Mouse (Mus musculus): ENCODE results near the gene Krt5. TPM values are rescaled to one million over a fixed set of nuclear protein-coding genes. Genes with fewer than 3 reads are reported as not detected.
A peak's percentile ranks its signal among the peaks of the same experiment; 100 is the strongest.
"Not testable (repeated sequence)": the region's sequence is repeated elsewhere in the genome, so short reads cannot be mapped to it uniquely, and the experiment has no call there.

The Krt5 gene
- polyA plus RNA-seq, 1 experiment from 2014 or later = not detected

DNA sequence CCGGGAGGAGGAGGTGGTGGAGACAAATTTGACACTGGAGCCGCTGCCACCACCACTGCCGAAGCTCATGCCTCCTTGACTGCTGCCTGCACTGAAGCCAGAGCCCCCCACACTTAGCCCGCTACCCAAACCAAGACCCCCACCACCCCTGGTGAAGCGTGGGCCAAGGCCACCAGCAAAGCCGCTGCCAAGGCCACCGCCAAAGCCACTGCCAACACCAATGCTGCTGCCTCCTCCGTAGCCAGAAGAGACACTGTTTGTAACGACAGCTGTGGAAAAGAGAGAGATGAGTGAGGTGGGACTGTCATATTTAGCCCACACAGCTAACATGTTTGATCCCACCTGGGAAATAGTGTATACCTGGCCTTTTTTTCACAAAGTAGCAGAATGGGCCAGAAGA, 5.2 kb downstream of the Krt5 start:
- 91% methylated on average over 9 of the region's 9 CpGs for WGBS
- ATAC-seq = no peak
- DNase-seq (ENCODE audit: low spot score) = no peak

DNA sequence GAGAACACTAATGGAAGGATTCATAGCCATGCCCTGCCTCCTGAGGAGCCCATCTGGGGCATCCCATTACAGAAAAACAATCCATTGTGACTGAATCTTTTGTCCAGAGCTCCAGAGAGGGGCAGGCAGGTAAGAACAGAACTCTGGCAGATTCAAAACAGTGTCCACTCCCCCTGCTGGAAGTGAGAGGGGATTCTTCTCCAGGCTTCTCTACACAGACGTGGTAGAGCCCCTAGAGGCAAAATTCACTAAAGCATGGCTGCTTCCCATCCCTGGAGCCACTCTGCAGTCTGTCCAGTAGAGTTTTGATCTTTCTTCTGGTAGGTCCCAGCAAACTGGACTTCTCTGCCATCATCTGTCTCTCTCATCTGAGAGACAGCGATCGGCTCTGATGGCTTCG, 8.6 kb downstream of the Krt5 start:
- no peaks in the 10 kb centered on the region for H3K36me3 ChIP-seq (ENCODE audit: control insufficient read depth, insufficient read depth, low read length)
- no peak overlapping the region for H3K9ac ChIP-seq (ENCODE audit: low read length)
- H3K9me3 ChIP-seq (replicated peaks; ENCODE audit: control insufficient read depth, low read length) = no peaks in the 10 kb centered on the region
- no peaks in the 10 kb centered on the region for H3K27me3 ChIP-seq (replicated peaks; ENCODE audit: control insufficient read depth, insufficient read depth, low read length)
- no peak overlapping the region for H3K27ac ChIP-seq (ENCODE audit: low read depth, low read length)
- ATAC-seq (no peak), DNase-seq (ENCODE audit: low spot score) (peak; percentile 35)
- H3K4me2 ChIP-seq (ENCODE audit: low read length) = no peak overlapping the region
- H3K4me3 ChIP-seq (ENCODE audit: low read depth, low read length) = no peak overlapping the region
- no peaks in the 10 kb centered on the region for H3K4me1 ChIP-seq (ENCODE audit: control insufficient read depth, insufficient read depth, low read length)
- WGBS = 71% methylated on average over 4 of the region's 4 CpGs

More for the DNA sequence above, 5.2 kb downstream of the Krt5 start:
- no peak overlapping the region for H3K4me3 ChIP-seq (ENCODE audit: low read depth, low read length)
- no peak overlapping the region for H3K4me2 ChIP-seq (ENCODE audit: low read length)
- H3K36me3 ChIP-seq (ENCODE audit: control insufficient read depth, insufficient read depth, low read length) = no peaks in the 10 kb centered on the region
- H3K27me3 ChIP-seq (replicated peaks; ENCODE audit: control insufficient read depth, insufficient read depth, low read length) = no peaks in the 10 kb centered on the region
- no peak overlapping the region for H3K27ac ChIP-seq (ENCODE audit: low read depth, low read length)
- no peak overlapping the region for H3K9ac ChIP-seq (ENCODE audit: low read length)
- H3K4me1 ChIP-seq (ENCODE audit: control insufficient read depth, insufficient read depth, low read length) = no peaks in the 10 kb centered on the region
- H3K9me3 ChIP-seq (replicated peaks; ENCODE audit: control insufficient read depth, low read length) = no peaks in the 10 kb centered on the region

DNA sequence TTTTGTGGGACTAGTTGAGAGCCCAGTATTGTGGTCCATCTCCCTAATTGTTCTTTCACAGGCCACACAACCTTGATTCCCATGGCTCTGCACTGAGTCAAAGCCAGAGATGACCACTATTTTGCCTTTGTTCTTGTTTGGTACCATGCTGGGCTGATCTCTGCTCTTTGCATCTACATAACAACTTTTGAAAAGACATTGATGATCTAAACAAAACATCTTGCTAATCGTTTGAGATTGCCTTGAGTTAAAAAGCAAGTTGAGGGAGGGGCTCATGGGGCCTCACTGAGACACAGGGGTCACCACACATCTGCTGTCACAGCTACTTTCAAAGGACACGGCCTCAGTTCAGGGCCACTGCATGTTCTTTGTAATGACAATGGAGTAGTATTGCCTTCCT, 10.3 kb downstream of the Krt5 start:
- WGBS = 12% methylated on average over 2 of the region's 2 CpGs
- H3K27me3 ChIP-seq (replicated peaks; ENCODE audit: control insufficient read depth, insufficient read depth, low read length) = no peaks in the 10 kb centered on the region
- H3K36me3 ChIP-seq (ENCODE audit: control insufficient read depth, insufficient read depth, low read length) = no peaks in the 10 kb centered on the region
- no peak for DNase-seq (ENCODE audit: low spot score)
- no peak overlapping the region for H3K27ac ChIP-seq (ENCODE audit: low read depth, low read length)
- H3K4me1 ChIP-seq (ENCODE audit: control insufficient read depth, insufficient read depth, low read length) = no peaks in the 10 kb centered on the region
- H3K4me3 ChIP-seq (ENCODE audit: low read depth, low read length) = no peak overlapping the region
- no peaks in the 10 kb centered on the region for H3K9me3 ChIP-seq (replicated peaks; ENCODE audit: control insufficient read depth, low read length)
- no peak overlapping the region for H3K4me2 ChIP-seq (ENCODE audit: low read length)
- H3K9ac ChIP-seq (ENCODE audit: low read length) = no peak overlapping the region
- no peak for ATAC-seq

DNA sequence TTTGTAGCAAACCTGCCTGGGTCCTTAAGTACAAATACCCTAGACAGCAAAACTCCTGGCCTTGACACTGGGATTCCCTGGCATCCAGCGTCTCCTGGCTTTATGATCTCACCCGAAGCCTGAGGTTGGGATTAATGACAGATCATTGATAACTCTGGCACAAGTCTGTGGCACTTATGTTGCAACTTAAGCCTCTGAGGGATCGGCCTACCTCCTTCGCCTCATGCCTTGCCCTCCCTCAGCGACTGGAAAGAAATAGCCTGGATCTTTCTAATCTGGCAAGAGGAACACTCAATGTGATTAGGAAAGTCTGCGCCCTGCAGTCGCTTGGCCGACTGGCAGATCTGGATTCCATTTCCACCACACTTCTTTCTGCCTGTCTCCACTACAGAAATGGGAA, 12.8 kb downstream of the Krt5 start:
- Histone ChIP-seq H3K27ac (ENCODE audit: low read depth, low read length) (no peak overlapping the region), H3K4me2 (ENCODE audit: low read length) (no peak overlapping the region), H3K36me3 (ENCODE audit: control insufficient read depth, insufficient read depth, low read length) (no peaks in the 10 kb centered on the region), H3K9ac (ENCODE audit: low read length) (no peak overlapping the region), H3K4me1 (ENCODE audit: control insufficient read depth, insufficient read depth, low read length) (no peaks in the 10 kb centered on the region), H3K4me3 (ENCODE audit: low read depth, low read length) (no peak overlapping the region), H3K9me3 (replicated peaks; ENCODE audit: control insufficient read depth, low read length) (no peaks in the 10 kb centered on the region), H3K27me3 (replicated peaks; ENCODE audit: control insufficient read depth, insufficient read depth, low read length) (no peaks in the 10 kb centered on the region)
- ATAC-seq (no peak), DNase-seq (ENCODE audit: low spot score) (no peak)
- WGBS = 72% methylated on average over 8 of the region's 8 CpGs

DNA sequence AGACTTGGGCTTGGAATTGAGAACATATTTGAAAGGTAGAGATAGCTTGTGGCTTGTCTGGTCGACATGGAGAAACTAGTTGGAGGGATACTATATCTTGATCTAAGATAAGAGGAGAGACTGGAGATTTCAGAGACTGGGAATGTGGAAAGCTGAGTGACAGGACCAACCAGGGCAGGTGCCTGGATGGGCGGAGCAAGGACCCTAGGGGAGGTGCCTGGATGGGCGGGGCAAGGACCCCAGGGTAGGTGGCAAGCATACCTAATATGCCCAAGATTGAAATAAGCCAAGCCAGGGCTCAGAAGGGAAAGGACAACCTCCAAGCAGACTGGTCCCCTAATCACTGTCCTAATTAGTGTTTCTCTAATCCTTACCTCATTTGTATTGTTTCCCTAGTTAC, 13.5 kb downstream of the Krt5 start:
- Histone ChIP-seq H3K9me3 (replicated peaks; ENCODE audit: control insufficient read depth, low read length) (no peaks in the 10 kb centered on the region), H3K4me1 (ENCODE audit: control insufficient read depth, insufficient read depth, low read length) (no peaks in the 10 kb centered on the region), H3K4me3 (ENCODE audit: low read depth, low read length) (no peak overlapping the region), H3K4me2 (ENCODE audit: low read length) (no peak overlapping the region), H3K9ac (ENCODE audit: low read length) (no peak overlapping the region), H3K27me3 (replicated peaks; ENCODE audit: control insufficient read depth, insufficient read depth, low read length) (no peaks in the 10 kb centered on the region), H3K27ac (ENCODE audit: low read depth, low read length) (no peak overlapping the region), H3K36me3 (ENCODE audit: control insufficient read depth, insufficient read depth, low read length) (no peaks in the 10 kb centered on the region)
- ATAC-seq = no peak
- DNase-seq (ENCODE audit: low spot score) = no peak
- whole genome bisulfite sequencing = 53% methylated on average over 3 of the region's 3 CpGs

DNA sequence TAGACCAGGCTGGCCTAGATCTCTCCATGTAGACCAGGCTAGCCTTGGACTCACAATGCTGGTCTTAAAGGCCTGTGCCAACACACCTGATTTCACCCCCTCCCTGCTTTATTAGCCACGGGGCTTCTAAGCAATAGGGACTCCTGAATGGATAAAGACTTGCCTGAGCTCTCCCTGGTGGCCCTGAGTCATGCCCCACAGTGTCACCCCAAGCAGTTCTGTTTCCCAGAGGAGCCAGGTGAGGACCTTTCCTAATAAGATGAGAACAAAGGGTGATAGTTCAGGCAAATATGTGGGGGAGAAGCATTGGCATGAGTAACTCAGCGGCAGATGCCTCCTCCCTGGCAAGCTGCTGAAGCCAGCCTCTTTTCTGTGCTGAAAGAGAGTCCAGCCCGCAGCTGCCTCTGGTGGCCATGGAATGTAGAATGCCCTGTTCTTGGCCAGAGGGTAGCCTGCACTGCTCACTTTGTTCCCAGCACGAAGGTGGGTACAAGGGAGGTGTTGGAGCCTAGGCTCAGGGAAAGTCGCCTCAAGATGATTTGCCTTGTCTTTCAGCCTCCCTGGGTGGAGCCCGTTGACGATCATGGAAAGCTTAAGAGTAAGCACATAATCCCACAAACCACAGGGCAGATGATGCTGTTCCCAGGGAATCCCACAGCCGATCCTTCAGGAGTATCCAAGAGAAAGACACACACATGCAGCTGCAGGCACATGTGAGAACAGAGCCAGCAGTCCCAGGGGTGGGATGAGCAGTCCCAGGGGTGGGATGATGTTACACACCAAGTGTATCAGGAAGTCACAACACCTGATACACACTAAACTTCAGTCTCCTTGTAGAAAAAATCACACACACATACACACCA, 15.1 kb downstream of the Krt5 start:
- Histone ChIP-seq H3K27me3 (replicated peaks; ENCODE audit: control insufficient read depth, insufficient read depth, low read length) (no peaks in the 10 kb centered on the region), H3K36me3 (ENCODE audit: control insufficient read depth, insufficient read depth, low read length) (no peaks in the 10 kb centered on the region), H3K4me2 (ENCODE audit: low read length) (no peak overlapping the region), H3K4me3 (ENCODE audit: low read depth, low read length) (no peak overlapping the region), H3K4me1 (ENCODE audit: control insufficient read depth, insufficient read depth, low read length) (no peaks in the 10 kb centered on the region), H3K9me3 (replicated peaks; ENCODE audit: control insufficient read depth, low read length) (no peaks in the 10 kb centered on the region), H3K27ac (ENCODE audit: low read depth, low read length) (no peak overlapping the region), H3K9ac (ENCODE audit: low read length) (no peak overlapping the region)
- 77% methylated on average over 8 of the region's 8 CpGs for WGBS
- DNase-seq (ENCODE audit: low spot score) (no peak), ATAC-seq (no peak)

DNA sequence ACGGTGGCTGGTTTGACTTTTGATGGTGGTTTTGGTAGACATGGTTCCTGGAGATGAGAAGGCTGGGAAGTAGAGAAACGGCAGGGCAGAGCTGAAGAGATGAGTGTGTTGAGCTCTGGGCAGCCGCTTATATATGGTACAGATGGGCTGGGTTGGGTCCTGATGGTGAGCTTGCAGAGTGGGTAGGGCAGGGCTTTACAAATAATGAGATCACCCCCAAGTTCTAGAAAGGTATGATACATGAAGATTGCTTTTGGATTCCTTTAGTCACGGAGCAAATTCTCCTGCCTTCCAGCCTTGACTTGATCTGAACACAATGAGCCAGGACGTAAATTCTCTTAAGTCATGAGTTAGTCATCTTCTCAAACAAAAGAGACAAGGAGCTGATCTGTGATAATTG, 18.5 kb downstream of the Krt5 start, which contains the start of gene Krt6a:
TSS of gene Krt6a (minus strand) at position 101 of the 400 bp plus-strand sequence.
- WGBS = 80% methylated on average over 5 of the region's 5 CpGs
- no peak within 1 kb of the TSS for H3K9ac ChIP-seq (ENCODE audit: low read length)

DNA sequence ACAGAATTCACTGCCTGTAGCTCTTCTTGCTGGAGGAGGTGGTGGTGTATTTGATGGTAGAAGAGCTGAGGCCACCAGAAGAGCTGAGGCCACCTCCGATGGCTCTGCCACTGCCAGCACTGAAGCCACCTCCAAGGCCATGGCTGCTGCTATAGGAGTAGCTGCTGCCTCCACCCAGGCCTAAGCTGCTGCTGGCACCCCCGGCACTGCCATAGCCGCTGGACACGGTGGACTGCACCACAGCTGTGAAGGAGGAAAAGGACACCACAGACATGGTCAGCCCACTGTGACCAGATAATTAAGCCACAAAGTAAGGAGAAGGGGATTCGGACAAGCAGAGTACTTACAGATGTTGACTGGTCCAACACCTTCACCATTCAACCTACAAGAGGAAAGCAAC, 22.2 kb downstream of the Krt5 start:
- H3K9ac ChIP-seq (ENCODE audit: low read length); H3K27me3 ChIP-seq (replicated peaks; ENCODE audit: control insufficient read depth, insufficient read depth, low read length); H3K9me3 ChIP-seq (replicated peaks; ENCODE audit: control insufficient read depth, low read length); H3K4me1 ChIP-seq (ENCODE audit: control insufficient read depth, insufficient read depth, low read length); H3K36me3 ChIP-seq (ENCODE audit: control insufficient read depth, insufficient read depth, low read length); DNase-seq (ENCODE audit: low spot score); H3K4me3 ChIP-seq (ENCODE audit: low read depth, low read length); ATAC-seq; H3K4me2 ChIP-seq (ENCODE audit: low read length); H3K27ac ChIP-seq (ENCODE audit: low read depth, low read length): not testable (repeated sequence)
- WGBS = 98% methylated on average over 5 of the region's 5 CpGs

More for the DNA sequence above, 18.5 kb downstream of the Krt5 start, which contains the start of gene Krt6a:
- H3K4me3 ChIP-seq (ENCODE audit: low read depth, low read length) = no peak within 1 kb of the TSS
- no peak within 1 kb of the TSS for H3K27ac ChIP-seq (ENCODE audit: low read depth, low read length)
- ATAC-seq = no peak
- no peak within 1 kb of the TSS for H3K4me2 ChIP-seq (ENCODE audit: low read length)
- DNase-seq (ENCODE audit: low spot score) = no peak
- H3K27me3 ChIP-seq (replicated peaks; ENCODE audit: control insufficient read depth, insufficient read depth, low read length) = no peaks in the 10 kb centered on the region
- no peaks in the 10 kb centered on the region for H3K36me3 ChIP-seq (ENCODE audit: control insufficient read depth, insufficient read depth, low read length)
- no peaks in the 10 kb centered on the region for H3K4me1 ChIP-seq (ENCODE audit: control insufficient read depth, insufficient read depth, low read length)
- no peaks in the 10 kb centered on the region for H3K9me3 ChIP-seq (replicated peaks; ENCODE audit: control insufficient read depth, low read length)

DNA sequence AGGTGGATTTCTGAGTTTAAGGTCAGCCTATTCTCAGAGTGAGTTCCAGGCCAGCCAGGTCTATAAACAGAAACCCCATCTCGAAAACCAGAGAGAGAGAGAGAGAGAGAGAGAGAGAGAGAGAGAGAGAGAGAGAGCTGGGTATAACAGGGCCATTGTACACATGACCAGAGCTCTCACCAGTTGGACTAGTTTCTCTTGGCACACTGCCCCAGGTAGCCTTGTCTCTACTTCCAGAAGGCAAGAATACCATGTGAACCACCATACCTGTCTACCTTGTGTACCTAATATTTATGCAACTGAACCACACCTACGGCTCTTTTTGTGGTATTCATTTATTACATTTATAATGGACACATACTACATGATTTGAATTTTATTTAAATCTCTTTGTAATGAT, 24.5 kb downstream of the Krt5 start:
- no peak for ATAC-seq
- Histone ChIP-seq H3K27me3 (replicated peaks; ENCODE audit: control insufficient read depth, insufficient read depth, low read length) (no peaks in the 10 kb centered on the region), H3K4me3 (ENCODE audit: low read depth, low read length) (no peak overlapping the region), H3K9ac (ENCODE audit: low read length) (no peak overlapping the region), H3K4me1 (ENCODE audit: control insufficient read depth, insufficient read depth, low read length) (no peaks in the 10 kb centered on the region), H3K36me3 (ENCODE audit: control insufficient read depth, insufficient read depth, low read length) (no peaks in the 10 kb centered on the region), H3K9me3 (replicated peaks; ENCODE audit: control insufficient read depth, low read length) (no peaks in the 10 kb centered on the region), H3K4me2 (ENCODE audit: low read length) (no peak overlapping the region), H3K27ac (ENCODE audit: low read depth, low read length) (no peak overlapping the region)
- WGBS = 78% methylated on average over 2 of the region's 2 CpGs
- no peak for DNase-seq (ENCODE audit: low spot score)

Data from forebrain, embryonic 14.5 days (tissue).